Mouse (Mus musculus) heart, postnatal 25 days (tissue): ENCODE results near the gene Malrd1. TPM values are rescaled to one million over a fixed set of nuclear protein-coding genes. Genes with fewer than 3 reads are reported as not detected.
"Not testable (repeated sequence)": the region's sequence is repeated elsewhere in the genome, so short reads cannot be mapped to it uniquely, and the experiment has no call there.

Experiments used
- DNase-seq: peaks from one replicate; pipeline ENCODE4 v3.0.0; 2022; ENCODE audit warnings: low spot score
- intact Hi-C: fragments of 180-260 bp; cut with DNase I; formaldehyde crosslinking; loops from one replicate; pipeline ENCODE4 v1.15.1; 2025
- total RNA-seq, 2 experiments: library from RNA; stranded (reverse); gene quantifications; 2 replicates each; pipeline ENCODE4 v1.2.3; 2021

Gene Malrd1
- total RNA-seq, 2 experiments from 2014 or later, result not detected

DNA sequence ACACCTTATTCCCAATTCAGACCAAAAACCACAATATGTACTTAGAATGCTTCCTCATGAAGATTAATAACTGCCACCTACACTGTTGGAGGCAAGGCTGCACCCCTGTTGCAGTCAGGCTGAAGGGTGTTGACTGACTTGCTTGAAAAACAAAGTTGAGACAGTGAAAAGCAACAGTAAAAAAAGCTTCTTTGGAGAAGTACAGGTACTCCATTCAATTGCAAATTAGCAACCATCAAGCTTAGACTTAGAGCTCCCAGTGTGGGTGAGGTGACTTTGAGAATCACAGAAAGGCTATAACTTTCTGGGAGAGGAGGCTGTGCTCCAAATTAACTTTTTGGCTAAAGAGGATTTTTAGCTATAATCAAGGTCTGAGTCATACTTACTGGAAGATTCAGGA lies 491.4 kb downstream of the Malrd1 start:
- intact Hi-C loops, DNase-seq: not testable (repeated sequence)

DNA sequence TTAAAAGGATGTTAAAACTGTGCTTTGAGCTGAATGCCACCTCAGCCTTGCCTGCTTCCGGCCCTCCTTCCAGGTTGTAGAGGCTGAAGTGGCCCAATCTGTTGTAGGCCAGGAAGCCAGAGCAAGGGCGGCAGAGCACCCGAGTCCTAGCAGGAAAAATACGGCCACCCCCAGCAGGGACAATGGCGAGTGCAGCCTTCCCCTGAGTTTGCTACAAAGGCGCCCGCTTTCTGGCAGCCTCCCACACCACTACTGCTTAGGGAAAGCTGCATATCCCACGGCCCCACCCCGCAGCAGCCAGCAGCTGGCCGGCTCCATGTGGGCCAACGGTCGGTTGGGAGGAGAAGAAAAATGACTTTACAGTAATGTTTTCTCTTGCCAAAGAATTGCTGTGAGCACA lies 503.5 kb downstream of the Malrd1 start:
- DNase-seq, result no peak
- intact Hi-C loops, result no loop called here

DNA sequence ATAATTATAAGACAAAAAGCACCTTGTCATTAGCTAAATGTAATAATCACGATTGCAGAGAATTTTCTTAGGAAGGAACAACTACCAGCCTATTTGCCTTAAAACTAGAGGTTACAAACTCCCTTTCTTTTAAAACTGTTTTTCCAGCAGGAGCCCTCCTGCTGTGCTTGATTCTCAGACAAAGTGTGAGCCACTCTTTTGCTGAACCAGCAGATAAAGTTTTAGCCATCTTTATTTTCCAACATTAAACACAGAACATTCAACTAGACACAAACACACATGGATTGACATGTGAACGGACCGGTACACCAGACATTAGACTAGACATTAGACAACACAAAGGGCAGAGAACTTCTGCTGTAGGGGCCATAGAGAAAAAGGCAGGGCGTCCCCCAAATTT lies 505.3 kb downstream of the Malrd1 start:
- DNase-seq, result no peak
- intact Hi-C loops, result no loop called here

DNA sequence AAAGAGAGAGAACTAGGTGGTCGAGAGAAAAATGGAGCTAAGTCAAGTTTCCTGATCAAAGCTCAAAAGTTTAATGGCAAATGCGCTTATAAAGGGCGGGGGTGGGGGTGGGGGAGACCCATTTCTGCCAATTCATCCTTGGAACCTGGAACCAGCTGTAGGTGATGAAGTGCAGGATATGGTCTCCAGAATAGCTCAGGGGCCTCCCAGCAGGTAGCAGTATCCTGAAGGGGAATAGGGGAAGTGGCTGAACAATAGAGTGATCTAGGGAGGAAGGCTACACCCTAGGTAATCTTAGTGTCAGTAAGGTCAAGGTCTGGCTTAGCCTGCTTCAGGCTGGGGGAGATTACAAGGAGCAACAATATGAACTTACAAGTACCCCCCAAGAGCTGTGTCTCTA lies 506.5 kb downstream of the Malrd1 start:
- intact Hi-C loops, result no loop called here
- DNase-seq, result no peak

DNA sequence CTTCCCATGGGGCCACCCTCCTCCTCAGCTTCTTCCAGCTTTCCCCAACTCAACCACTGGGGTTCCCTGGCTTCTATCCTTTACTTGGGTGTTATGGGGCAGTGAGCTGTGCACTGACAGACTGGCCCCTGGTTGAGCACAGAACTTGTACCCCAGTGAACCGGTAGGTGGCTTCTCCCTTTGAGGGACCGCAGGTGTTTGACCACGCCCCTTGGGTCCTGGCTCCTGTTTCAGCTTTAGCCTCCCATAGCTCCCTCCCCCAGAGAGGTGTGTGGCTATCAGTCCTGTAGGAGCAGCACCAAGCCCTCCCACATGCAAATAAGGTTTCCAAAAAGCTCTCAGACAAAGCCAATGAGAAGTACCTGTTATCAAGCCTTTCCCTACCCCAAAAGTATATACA lies 584.4 kb downstream of the Malrd1 start:
- intact Hi-C loops, result no loop called here
- DNase-seq, result no peak

DNA sequence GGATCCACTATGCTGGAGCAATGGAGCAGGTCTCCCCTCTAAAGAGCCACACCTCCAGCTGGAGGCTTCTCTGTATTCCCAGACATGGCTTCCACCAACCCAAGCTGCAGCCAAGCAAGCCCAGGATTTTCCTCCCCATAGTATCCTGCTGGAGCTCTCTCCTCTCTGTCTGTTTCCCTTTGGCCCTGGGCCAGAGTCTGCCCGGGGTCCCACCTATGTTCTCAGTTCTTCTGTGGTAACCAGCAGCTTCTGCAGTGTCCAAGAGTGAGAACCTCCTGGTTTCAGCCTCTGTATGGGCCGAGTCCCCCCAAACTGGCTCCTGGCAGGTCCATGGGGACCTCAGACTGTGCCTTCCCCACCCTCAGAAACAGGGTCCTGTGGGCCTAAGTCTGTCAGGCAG lies 587.1 kb downstream of the Malrd1 start:
- no peak for DNase-seq
- intact Hi-C loops, result no loop called here

DNA sequence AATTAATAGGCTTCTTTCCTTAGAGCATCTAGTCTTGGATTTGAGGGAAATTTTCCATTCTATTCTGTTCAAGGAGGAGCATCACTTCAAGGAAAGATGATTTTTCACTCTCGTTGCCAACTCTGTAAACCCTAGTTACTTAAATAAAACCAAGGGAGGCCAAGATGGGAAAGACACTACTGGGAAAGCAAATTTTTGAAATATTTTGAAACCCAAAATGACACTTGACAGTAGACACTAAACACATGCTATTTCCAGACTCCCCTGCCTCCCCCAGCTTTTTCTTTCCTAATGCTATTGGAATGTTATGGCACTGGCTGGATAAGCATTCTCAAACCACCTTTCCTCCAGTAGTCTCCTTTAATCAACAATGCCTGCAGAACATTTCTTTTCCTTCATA lies 621.7 kb downstream of the Malrd1 start:
- no peak for DNase-seq
- intact Hi-C loops, result no loop called here

DNA sequence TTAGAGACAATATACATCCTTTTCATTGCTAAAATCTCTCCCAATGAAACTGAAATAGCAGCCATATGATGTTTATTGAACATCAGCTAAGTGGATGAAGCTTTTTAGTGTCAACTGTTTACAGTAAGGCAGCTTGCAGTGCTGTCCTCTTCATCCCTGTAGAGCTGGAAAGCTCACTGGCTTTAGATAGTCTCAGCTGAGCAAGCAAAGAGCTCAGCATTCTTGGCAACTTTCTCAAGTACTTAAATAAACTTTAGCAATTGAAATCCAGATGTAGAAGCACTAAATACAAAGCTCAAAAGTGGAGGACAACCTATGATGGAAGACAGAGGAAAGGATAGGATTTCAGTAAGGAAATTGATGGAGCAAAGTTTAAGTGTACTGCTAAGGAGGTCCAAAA lies 626.3 kb downstream of the Malrd1 start:
- no peak for DNase-seq
- intact Hi-C loops, result no loop called here

DNA sequence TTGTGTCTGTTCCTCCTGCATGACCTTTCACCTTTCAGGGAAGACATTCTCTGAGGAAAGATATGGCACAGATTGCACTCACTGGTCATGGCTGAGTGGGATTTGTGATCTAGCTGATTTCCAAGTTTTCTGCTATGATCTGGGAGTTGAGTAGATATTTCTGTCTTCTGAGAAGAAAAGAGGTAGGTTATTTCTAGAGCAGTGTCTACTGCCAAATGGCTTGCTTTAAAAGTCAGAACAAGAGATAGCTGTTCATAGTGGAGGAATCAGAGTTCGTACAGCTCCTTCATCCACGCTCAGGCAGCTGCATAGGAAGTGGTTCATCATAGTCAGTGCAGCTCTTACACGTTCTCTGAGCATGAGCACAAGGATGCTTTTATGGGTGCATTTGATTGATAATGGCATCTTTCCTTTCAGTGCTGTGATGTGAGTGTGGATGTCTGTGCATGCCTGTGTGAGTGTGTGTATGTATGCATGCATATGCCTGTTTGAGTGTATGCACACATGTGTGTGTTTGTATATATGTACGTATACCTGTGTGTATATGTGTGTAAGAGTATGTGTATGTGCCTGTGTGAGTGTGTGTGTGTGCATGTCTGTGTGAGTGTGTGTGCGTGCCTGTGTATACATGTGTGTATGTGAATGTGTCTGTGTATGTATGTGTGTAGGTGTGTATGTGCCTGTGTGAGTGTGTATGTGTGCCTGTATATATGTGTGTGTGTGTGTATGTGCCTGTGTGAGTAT lies 637.1 kb downstream of the Malrd1 start:
- no peak for DNase-seq
- intact Hi-C loops, result no loop called here

DNA sequence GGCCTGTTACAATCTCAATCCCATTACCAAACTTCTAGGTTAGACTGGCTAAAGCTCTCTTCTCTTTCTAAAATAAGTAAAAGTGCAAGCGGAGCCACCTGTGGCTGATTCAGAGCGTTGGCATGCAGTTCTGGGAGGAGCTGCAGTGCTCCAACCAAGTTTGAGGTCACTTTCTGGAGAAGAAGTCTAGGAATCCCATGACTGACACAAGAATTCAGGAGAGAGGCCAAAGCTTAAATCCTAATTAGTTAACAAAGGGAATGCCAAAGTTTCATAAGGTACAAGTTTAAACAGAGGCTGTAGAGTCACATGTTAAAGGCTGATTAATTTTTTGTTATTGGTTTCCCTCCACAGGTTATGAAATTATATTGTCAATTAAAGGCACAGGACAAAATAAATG lies 642.3 kb downstream of the Malrd1 start:
- intact Hi-C loops, result no loop called here
- no peak for DNase-seq

DNA sequence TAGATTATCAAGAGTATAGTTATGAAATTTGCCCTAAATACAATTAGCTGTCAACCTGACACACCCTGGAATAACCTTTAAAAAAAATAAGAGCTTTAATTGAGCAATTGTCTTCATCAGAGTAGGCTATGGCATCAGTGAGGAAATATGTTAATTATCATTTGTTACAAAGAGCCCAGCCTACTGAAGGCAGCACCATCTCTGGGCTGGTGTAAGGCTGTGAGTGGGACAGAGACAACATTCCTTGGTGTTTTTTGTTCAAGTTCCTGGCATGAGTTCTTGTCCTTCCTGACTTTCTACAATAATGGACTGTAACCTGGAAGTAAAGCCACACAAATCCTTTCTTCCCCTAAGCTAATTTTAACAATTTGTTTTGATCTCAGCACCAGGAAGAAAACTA lies 645.8 kb downstream of the Malrd1 start:
- no peak for DNase-seq
- intact Hi-C loops, result no loop called here

DNA sequence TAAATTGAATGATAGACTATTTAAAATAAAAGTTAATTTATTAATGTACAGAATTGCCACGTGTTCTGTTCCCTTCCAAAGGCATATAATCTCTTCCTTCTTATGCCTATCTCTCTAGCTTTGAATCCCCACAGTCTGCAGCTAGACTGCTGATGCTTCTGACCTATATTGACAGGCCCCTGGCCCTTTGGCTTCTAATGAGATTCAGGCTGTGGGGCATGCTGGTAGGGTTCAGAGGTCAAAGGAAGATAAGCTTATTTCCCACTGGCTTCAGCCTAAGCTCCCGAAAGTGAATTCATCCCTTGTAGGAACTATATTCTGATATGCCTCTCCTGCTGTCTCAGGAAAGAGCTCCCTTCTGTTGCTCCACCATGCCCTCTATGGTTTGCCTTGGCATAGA lies 647.1 kb downstream of the Malrd1 start:
- no peak for DNase-seq
- intact Hi-C loops, result no loop called here

DNA sequence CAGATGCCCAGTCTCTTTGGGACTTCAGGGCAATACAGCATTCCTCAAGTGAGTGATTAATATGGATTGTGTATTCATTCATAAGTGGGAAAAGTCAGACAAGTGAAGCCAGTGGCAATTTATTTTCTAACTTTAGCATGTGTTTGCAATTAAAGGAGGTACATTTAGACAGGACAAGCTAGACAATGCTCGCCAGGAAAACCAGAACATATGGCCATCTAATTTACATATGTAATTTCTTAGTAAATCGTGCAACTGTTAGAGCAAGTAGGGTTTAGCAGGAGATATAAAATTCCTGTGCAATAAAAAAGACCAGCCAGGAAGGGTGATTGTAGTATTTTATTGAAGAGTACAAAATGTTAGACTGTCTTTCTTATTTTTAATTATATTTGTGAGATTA lies 655.9 kb downstream of the Malrd1 start:
- intact Hi-C loops, result no loop called here
- no peak for DNase-seq

DNA sequence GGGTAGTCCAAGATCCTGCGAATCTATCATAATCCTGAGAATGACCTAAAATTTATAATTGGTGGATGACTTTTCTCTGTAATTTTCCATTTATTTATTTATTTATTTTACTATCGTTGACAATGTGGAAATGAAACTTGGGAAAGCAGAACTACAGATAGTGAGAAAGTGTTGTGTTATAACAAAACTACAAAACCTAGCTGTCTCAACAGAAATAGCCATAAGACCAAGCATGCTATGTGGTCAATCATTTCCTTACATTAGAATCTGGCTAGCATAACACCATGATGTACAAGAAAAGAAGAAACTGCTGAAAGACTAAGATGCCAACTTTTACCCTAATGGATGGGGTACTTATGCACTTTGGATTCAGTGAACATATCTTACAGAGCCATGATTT lies 656.9 kb downstream of the Malrd1 start:
- intact Hi-C loops, result no loop called here

DNA sequence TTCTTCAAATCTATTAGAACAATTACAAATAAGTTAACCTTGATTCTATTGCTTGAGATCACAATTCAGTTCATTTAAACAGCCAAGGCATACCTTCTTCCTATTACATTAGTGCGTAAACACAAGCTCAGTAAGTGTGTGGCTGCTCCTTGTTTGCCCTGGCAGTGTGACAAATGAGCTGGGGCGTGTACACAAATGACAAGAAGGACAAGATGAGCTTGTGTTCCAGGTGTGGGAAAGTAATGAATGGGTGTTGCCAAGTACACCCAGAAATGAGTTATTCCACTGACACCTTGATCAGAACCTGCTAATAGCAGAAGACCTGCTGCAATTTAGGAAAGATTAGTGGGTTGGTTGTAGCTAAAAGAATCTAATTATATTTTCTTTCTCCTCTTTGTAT lies 683.7 kb downstream of the Malrd1 start:
- no peak for DNase-seq
- intact Hi-C loops, result no loop called here

More for the DNA sequence above, 656.9 kb downstream of the Malrd1 start:
- DNase-seq, result no peak

DNA sequence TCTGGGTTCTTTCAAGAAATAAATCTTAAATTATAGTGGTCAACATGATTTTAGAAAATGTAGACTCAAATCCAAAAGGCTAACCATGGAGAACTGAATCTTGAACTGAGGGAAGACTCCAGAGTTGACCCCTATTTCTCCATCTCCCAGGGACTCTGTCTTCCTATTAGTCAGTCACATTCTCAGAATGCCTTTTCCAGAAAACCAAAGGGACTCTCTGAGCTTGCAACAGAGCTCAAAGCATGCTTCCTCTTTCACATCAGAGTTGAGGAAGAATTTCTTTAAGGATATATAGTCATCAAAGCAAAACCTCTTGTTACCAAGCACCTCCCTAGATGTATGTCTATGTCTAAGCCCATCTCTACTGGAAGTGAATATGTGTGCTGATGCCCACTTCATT lies 686.5 kb downstream of the Malrd1 start:
- intact Hi-C loops, result no loop called here
- DNase-seq, result no peak

DNA sequence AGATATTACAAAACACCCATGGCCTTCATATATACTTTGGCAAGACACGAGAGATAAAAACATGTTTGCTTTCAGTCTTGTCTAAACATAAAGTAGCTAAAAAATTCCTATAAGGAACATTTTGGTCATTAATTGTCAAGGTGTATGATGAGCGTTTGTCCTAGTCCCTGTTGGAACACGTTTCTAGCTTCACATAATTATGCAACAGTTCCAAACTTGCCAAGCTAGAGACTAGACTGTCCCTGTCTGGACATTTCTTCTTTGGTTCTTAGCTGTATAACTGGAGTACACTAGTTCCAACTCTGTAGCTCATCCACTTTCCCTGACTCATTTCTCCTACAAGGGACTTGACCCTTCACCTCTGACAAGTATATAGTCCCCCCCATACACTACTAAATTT lies 687.8 kb downstream of the Malrd1 start:
- intact Hi-C loops, result no loop called here
- no peak for DNase-seq

DNA sequence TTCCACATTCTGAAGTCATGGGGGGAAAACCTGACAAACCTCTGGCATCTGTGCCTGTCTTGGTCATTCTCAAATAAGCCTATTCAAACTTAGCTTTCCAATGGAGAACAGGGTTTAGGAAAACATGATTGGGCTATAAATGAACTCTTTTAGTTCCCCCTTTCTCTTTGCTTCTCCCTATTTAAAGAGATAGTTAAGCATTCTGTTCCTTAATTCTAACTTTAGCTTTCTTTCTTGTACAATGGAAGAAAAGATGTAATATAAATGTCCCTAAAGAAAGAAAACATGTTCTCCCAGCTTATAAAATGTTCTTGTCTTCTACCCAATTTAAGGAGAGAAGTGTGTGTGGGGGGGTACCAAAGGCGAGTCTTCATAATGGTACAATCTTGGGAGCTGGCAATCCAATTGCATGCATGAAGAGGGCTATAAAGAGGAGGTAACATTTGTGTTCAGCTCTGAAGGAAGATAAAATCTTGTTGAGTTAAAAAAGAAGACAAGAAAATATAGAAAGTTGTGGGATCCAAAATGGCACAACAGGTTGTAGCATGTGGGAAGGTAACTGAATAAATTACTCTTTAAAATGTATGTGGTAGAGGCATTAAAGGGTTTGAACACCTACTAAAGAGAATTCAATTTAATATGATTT lies 702.0 kb downstream of the Malrd1 start:
- intact Hi-C loops, result no loop called here
- no peak for DNase-seq

DNA sequence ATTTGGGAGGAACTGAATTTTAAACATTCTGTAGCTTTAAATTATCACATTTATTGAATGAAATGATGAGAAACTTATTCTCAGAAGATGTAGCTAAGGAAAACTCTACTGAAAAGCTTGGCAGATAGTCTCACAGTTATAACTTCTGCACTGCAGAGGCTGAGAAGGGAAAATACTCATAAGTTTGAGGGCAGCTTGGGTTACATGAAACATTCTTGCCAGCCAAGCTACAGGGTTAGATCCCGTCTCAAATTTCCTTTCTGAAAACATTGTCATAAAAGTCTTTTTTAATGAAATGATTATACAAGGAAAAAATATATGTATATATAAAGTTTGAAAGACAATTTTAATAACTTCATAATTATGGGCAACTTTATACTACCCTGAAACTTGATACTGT lies 714.6 kb downstream of the Malrd1 start:
- intact Hi-C loops, result no loop called here
- no peak for DNase-seq

DNA sequence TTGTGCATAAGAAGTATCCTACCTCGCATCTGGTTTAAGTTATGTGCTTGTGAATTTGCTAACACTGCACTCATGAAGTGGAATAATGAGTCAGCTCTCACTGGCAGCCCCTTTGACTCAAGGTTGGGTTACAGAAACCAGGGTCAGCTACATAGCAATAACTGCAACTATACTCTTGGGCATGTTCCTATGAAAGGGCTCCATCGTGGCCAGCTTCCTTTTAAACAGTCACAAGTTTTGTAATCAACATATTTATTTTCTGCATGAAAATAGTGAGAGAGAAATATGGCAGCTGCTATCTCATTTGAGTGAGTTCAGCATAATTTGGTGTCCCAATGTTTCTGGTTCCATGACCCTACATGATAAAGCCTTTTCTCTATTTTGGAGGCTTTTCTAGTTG lies 716.8 kb downstream of the Malrd1 start:
- intact Hi-C loops, result no loop called here
- DNase-seq, result no peak

DNA sequence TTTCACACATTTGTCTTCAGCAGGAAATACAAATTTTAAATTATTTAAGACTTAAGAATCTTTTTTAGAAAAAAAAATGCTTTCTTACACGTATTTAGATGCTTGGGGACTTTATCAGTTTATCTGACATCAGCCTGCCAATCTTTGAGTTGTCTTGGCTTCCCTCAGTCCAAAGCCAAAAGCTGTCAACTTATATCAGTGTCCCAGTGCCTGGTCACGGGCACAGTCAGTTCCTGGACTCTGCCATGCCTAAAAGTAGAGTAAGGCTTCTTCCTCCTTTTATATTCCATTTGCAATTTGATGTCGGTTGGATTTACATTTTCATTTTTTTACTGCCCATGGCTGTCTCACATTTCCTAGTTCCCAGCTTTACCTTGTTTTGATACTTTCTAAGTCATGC lies 722.6 kb downstream of the Malrd1 start:
- no peak for DNase-seq
- intact Hi-C loops, result no loop called here

DNA sequence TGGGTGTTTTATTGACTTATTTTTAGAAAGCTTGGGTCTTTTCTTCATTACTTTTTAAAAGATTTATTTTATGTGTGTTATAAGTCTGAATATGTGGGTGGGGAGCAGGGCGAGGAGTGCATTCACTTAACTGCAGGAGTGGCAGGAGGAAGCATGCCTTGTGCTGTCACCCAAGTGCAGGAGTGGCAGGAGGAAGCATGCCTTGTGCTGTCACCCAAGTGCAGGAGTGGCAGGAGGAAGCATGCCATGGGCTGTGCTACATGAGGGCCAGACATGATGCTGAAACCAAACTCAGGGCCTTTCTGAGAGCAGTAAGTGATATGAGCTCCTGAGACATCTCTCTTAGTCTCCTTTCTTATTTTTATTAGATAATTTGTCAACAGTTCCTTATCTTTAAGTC lies 726.0 kb downstream of the Malrd1 start:
- intact Hi-C loops, result no loop called here
- no peak for DNase-seq
